Mouse (Mus musculus): ENCODE results near the gene Alyref.

- TF ChIP-seq CTCF (IDR thresholded peaks at IDR 0.05; ENCODE audit: extremely low read depth, insufficient read depth, insufficient read length, insufficient replicate concordance) (no peak), POLR2A (IDR thresholded peaks at IDR 0.05; ENCODE audit: low read depth, low read length) (no peak)
Observed at GRCm38 (mm10) chr11:120613976-120614375, 15.8 kb upstream of the Alyref start.

All from spleen, adult 2 months (tissue).